Mouse (Mus musculus) large intestine, adult 2 months (tissue): ENCODE measurements around the gene Unc80. TPM values are rescaled to one million over a fixed set of nuclear protein-coding genes. Genes with fewer than 3 reads are reported as not detected.

ENCODE experiments used
- DNase-seq: peaks from one replicate; pipeline ENCODE4 v3.0.0-alpha.2; 2012; ENCODE audit warnings: low read depth, low spot score
- WGBS: fragments of 180-500 bp; shearing (Covaris S2); methylation state at CpG from one replicate; pipeline ENCODE4 v1.1.7; 2018; 5-methylcytosine and 5-hydroxymethylcytosine counted together
- polyA plus RNA-seq: library from polyadenylated mRNA; depleted of rRNA; stranded (reverse); fragments of >200 nt; gene quantifications from 2 replicates; pipeline ENCODE4 v1.2.3, GENCODE M21; 2012; rRNA removed

Gene Unc80
- polyA plus RNA-seq, 1 experiment: 0.07 TPM

DNA sequence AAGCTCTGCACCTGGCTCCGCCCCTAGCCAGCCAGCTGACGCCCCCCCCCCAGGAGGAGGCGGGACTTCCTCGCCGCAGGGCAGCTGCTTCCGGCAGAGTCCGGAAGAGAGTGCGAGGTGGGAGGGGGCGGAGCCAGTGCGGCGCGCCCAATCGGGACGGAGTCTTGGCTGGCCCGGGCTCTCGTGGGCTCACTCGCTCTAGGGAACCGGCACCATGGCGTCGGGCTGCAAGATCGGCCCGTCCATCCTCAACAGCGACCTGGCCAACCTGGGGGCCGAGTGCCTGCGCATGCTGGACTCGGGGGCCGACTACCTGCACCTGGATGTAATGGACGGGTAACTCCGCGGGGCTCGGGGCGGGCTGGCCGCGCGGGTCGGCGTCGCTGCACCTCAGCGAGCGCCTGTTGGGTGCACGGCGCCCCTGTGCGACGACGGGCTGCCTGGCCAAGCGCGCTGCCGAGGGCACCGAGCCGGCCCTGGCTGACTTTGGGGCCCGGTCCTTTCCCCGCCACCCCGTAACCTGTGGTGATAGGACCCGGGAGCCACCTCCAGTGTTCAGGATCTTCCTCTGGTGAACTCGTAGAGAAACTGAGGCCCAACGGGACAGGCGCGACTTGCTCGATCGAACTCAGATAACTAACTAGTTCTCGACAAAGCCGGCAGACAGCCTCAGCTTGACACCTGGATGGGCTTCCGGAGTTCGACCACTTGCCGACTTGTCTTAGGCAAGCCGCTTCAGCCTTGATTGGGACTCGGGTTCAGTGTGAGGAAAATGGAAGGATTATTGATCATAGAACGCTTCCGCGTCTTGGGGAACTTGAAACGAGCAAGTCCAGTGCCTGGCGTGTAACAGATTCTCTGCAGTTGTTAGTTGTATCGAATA is 232.8 kb downstream of the Unc80 start, which contains the start of gene Rpe:
Rpe (plus strand) TSS at position 139 of the 883 bp plus-strand sequence.
- WGBS: under 1% methylated on average over 73 of the region's 73 CpGs
- DNase-seq: peak; percentile 64

GRCm38 (mm10) chr1:66701576-66701940 is 233.4 kb downstream of the Unc80 start:
- no peak for DNase-seq
- 13% methylated on average over 2 of the region's 2 CpGs for WGBS

- 76% methylated on average over 4 of the region's 4 CpGs for WGBS
- DNase-seq: no peak
Measured at GRCm38 (mm10) chr1:66702623-66703345, 234.6 kb downstream of the Unc80 start.

GRCm38 (mm10) chr1:66704523-66704922 is 236.4 kb downstream of the Unc80 start:
- WGBS: 57% methylated on average over 6 of the region's 6 CpGs
- no peak for DNase-seq

- no peak for DNase-seq
- 88% methylated on average over 3 of the region's 3 CpGs for WGBS
Measured at GRCm38 (mm10) chr1:66712859-66713258, 244.7 kb downstream of the Unc80 start.

DNA sequence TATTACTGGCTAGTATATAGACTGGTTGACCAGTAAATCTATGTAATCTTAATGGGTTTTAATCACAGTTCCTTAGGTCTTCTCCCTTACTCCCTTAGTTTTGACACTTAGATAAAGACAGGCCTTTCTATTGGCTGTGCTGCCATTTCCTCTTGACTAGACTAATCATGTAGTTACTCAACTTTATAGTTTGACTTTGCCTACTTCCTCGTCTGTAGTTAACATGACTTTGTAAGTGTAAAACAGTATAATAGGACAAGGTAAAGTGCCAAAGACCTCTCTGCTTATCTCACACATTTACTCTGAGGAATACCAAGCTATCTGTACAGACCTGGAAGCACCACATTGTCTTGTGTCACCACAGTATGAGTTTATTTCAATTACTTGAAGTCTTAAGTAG is 262.4 kb downstream of the Unc80 start:
- peak; percentile 11 for DNase-seq
- 21% methylated on average over 1 of the region's 1 CpGs for WGBS

Other genes starting within 250 kb of the Unc80 start
- 14.5 and 19.0 TPM in 2 replicates for gene Rpe, start 232.5 kb downstream of the Unc80 start, polyA plus RNA-seq